Mouse (Mus musculus) layer of hippocampus, adult 2 months (tissue): Measurements from ENCODE around the gene Atp1a1. TPM values are rescaled to one million over a fixed set of nuclear protein-coding genes. Genes with fewer than 3 reads are reported as not detected.
A peak's percentile ranks its signal among the peaks of the same experiment; 100 is the strongest.

ENCODE experiments used
- DNase-seq, 2 experiments: peaks; one replicate each; pipeline ENCODE4 v3.0.0; 2022; ENCODE audit warnings: low spot score in 2 of 2
- H3K27ac ChIP-seq: fragments of 200-600 bp; 2 replicates; pipeline ENCODE4 v1.8.1; 2022
- H3K4me3 ChIP-seq: fragments of 200-600 bp; 2 replicates; pipeline ENCODE4 v1.8.1; 2022; ENCODE audit warnings: mild to moderate bottlenecking
- CTCF ChIP-seq: fragments of 200-600 bp; conservative IDR thresholded peaks from 2 replicates; pipeline ENCODE4 v1.8.1; 2022; ENCODE audit warnings: antibody characterized with exemption, mild to moderate bottlenecking, moderate library complexity
- total RNA-seq, 2 experiments: library from RNA; stranded (reverse); gene quantifications; 2 replicates each; pipeline ENCODE4 v1.2.3; 2021

The Atp1a1 gene
- total RNA-seq, 2 experiments from 2014 or later, result 476 to 506 TPM

DNA sequence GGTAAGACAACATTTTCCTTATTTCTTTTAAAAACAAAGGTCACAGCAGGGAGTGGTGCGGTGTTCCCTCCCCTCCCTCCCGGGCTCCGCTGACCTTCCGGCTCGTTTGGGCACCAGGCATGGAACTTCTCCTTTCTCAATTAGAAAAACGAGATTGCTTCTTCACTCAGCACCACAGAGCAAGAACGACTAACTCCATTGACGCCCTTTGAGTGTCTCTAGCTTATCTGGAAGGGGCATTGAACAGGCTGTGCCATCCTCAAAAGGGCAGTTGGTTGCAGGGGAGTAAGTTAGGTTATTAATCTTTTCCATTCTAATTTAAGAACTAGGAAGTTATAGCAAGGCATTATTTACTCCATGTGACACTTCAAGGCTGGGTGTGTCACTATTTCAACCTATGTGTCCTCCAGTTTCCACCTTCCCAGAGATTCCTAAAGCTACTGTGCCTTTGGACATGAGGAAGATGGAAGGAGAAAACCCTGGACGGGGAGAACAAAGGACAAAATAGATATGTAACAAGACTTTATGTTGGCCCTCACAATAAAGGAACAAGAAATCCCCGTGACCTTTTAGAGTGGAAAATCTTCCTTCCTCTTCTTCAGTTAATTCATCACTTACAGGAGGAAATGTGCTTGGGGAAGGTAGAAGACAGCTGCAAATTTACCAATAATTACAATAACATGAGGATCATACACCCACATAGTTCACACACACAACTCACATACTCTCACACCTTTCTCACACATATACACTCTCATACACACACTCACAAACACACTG is 7.0 kb downstream of the Atp1a1 start:
- DNase-seq, result no peak
- Histone ChIP-seq H3K27ac (peak overlapping the region; percentile 39; the same call in 1 of the 2 replicates), H3K4me3 (no peak overlapping the region)
- no peak for TF ChIP-seq CTCF

DNA sequence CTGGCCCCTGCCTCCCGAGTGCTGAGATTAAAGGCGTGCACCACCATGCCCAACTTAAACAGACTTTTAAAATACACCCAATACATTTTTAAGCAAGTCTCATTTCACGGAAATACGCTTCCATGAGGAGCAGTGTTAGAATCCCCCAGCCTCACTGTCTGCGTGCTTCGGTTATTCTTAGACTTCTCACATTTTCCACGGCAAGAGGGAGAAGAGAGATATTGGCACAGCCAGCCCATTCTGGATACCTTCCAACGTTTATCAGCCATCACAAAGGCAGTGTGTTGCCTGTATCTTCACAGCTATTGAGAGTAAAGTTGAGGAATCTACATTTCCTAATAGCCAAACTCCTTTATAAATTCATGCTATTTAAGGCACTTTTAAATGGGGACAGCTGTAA is 7.8 kb downstream of the Atp1a1 start:
- Histone ChIP-seq H3K4me3 (0 out of 2 replicates have a peak overlapping the region, but pooled peaks have one; percentile 2), H3K27ac (peak overlapping the region; percentile 39; the same call in 1 of the 2 replicates)
- peak in 1 of 2 experiments; percentile 46 for DNase-seq
- TF ChIP-seq CTCF, result no peak

DNA sequence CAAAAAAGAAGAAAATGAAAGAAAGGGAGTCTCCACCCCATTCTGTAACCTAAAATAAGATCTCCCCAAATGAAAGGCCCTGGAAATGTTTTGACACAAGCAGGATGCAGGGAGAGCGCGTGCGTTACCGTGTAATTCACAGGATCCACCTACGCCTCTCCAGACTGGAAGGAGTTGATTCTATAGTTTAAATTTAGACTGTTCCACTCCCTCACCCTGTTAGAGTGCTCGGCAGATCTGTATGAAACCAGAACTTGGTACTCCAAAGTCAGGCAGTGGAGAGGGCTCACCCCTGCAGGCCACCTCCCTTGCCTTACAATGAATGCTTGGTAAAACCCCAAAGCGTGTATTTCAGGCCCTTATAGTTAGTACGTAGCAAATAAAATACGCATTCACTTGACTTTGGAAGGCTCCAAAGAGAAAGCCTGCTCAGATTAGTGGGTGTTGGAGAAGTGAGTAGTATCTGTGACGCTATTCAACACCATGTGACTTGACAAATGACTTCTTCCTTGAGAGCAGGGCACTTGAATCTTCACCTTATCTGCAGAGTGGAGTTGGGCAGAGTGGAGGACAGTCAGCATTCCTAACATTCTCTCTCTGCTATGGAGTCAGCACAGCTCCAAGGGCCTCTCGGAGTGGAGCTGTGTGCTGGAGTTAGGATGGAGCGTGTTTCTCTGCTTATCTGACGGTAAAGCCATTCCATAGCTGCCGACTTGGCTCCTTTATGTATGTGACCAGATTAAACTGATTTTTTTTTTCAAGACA is 8.4 kb downstream of the Atp1a1 start:
- H3K27ac ChIP-seq, result peak overlapping the region; percentile 39; the same call in 1 of the 2 replicates
- no peak overlapping the region for H3K4me3 ChIP-seq
- TF ChIP-seq CTCF, result no peak
- DNase-seq, result peak in 1 of 2 experiments; percentile 44

GRCm38 (mm10) chr3:101594982-101595381 is 9.5 kb downstream of the Atp1a1 start:
- no peak for DNase-seq
- no peak for TF ChIP-seq CTCF
- Histone ChIP-seq H3K27ac (no peak overlapping the region), H3K4me3 (no peak overlapping the region)

DNA sequence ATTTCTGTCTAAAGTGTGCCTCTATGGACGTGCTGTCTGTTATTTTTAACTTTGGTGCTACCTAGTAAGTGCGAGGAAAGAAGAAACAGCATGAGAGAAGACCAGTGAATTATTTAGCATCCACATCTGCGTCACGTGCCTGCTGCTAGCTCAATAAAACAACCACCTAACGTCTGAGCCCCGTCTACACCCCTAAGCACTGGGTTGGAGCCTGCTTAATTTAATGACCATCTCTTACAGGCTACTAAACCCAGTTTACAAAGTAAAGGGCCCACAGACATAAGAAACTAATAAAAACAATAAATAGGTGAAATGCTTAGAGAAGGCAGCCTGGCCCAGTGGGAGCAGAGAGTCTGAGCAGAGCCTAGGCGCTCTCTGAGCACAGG is 11.2 kb downstream of the Atp1a1 start:
- DNase-seq, result no peak
- Histone ChIP-seq H3K27ac (no peak overlapping the region), H3K4me3 (no peak overlapping the region)
- no peak for TF ChIP-seq CTCF

GRCm38 (mm10) chr3:101592281-101593265 is 11.9 kb downstream of the Atp1a1 start:
- H3K4me3 ChIP-seq, result no peak overlapping the region
- no peak for DNase-seq
- TF ChIP-seq CTCF, result no peak
- H3K27ac ChIP-seq, result no peak overlapping the region

GRCm38 (mm10) chr3:101590380-101590779 is 14.1 kb downstream of the Atp1a1 start:
- no peak for DNase-seq
- Histone ChIP-seq H3K27ac (no peak overlapping the region), H3K4me3 (no peak overlapping the region)
- no peak for TF ChIP-seq CTCF

- DNase-seq, result no peak
Observed at GRCm38 (mm10) chr3:101588299-101588698, 16.2 kb downstream of the Atp1a1 start.

DNA sequence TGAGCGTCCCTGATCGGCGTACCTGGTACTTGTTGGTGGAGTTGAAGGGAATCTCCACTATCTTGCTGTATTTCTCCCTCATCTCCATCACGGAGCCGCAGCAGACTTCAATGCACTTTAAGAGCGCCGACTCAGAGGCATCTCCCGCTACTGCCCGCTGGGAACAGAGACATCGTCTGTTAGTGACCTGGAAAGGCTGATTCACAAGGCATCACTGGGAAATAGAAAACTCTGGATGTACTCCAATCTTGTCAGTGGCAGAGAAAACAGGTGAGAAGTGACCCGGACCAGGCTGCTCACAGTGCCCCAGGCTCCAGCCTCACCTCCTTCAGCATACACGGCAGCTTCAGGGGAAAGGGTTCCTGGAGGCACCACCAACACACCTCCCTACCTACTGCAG is 17.7 kb downstream of the Atp1a1 start:
- H3K27ac ChIP-seq, result no peak overlapping the region
- DNase-seq, result no peak
- TF ChIP-seq CTCF, result no peak
- no peak overlapping the region for H3K4me3 ChIP-seq

More at GRCm38 (mm10) chr3:101588299-101588698, 16.2 kb downstream of the Atp1a1 start:
- TF ChIP-seq CTCF, result no peak
- H3K4me3 ChIP-seq, result no peak overlapping the region
- H3K27ac ChIP-seq, result no peak overlapping the region

GRCm38 (mm10) chr3:101578072-101578471 is 26.4 kb downstream of the Atp1a1 start:
- Histone ChIP-seq H3K4me3 (no peak overlapping the region), H3K27ac (peak overlapping the region; percentile 74)
- no peak for TF ChIP-seq CTCF
- DNase-seq, result no peak

DNA sequence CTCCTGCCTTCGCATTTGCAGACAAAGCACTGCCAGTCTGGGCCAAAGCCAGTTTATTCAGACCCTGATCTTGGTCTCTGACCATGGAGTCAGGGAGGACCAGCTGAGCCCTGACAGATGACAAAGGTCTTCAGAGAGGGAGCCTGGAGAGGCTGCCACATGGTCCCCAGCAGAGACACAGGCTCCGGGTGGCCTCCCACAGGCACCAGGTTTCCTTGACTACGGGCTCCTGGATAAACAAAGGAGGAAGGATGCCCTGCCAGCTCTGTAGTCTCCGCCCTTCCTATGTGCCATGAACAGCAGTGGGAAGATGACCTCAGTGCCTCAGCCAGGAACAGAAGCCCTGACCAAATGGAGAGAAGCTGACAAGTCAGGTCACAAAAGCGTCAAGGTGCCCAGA is 27.1 kb downstream of the Atp1a1 start:
- Histone ChIP-seq H3K4me3 (no peak overlapping the region), H3K27ac (peak overlapping the region; percentile 74)
- DNase-seq, result peak in 1 of 2 experiments; percentile 44
- no peak for TF ChIP-seq CTCF

- Histone ChIP-seq H3K27ac (no peak overlapping the region), H3K4me3 (no peak overlapping the region)
- no peak for DNase-seq
- TF ChIP-seq CTCF, result no peak
Observed at GRCm38 (mm10) chr3:101575527-101576085, 28.9 kb downstream of the Atp1a1 start.
